Mouse (Mus musculus): ENCODE data around the gene Gab3. TPM values are rescaled to one million over a fixed set of nuclear protein-coding genes. Genes with fewer than 3 reads are reported as not detected.

The Gab3 gene
- polyA plus RNA-seq, 1 experiment: 0.04 TPM

DNA sequence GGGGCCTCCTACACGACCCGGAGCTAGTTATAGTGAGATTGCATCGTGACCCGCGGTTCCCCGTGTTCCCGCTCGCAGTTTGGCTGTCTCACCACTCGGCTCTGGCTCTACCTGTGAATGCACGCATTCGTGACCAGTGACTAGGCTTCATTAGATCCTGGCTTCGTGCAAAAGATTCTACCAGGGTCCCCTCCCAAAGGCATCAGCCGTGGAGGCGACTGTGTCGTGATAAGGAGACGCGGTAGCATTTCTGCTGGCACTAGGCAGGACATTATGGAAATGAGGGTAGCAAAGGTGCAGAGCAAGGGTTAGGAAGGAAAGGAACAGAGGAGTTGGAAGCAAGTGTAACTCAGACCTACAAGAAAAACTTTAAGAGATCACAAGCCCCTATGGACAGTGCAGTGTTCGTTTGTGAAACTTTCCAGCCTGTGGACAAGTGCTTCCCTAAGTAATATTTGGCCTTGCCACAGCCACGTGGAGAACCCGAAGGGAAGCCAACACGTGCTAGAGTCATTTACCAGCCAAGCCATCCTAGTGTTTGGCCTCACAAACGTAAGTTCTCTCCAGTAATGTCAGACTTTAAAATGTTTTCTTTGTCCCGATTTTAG is 11.0 kb upstream of the Gab3 start:
- TF ChIP-seq MYOG (IDR thresholded peaks at IDR 0.05; ENCODE audit: control insufficient read depth in 1 of 3, insufficient read depth in 1 of 3, insufficient read length in 2 of 3, low read depth in 2 of 3) (no peak), TCF12 (IDR thresholded peaks at IDR 0.05; ENCODE audit: insufficient read depth, poor library complexity, severe bottlenecking) (no peak), POLR2A (IDR thresholded peaks at IDR 0.05; ENCODE audit: insufficient read length, low read depth) (no peak), MAX (IDR thresholded peaks at IDR 0.05; ENCODE audit: low read depth) (no peak), REST (IDR thresholded peaks at IDR 0.05; ENCODE audit: insufficient read depth, insufficient read length) (no peak), POLR2AphosphoS2 (IDR thresholded peaks at IDR 0.05; ENCODE audit: insufficient read length, low read depth) (no peak), SRF (IDR thresholded peaks at IDR 0.05; ENCODE audit: control insufficient read depth, insufficient read length, low read depth) (no peak), MYOD1 (IDR thresholded peaks at IDR 0.05; ENCODE audit: control insufficient read depth in 1 of 3, insufficient read length in 2 of 3, low read depth in 2 of 3) (no peak), TCF3 (IDR thresholded peaks at IDR 0.05; ENCODE audit: insufficient read length, low read depth) (no peak)
- H3K27me3 ChIP-seq (ENCODE audit: control insufficient read depth, insufficient read depth, insufficient read length): no peaks in the 10 kb centered on the region
- peak overlapping the region; percentile 62 for H3K4me3 ChIP-seq
- no peak overlapping the region for H3ac ChIP-seq (ENCODE audit: control insufficient read depth, insufficient read length)
- H3K79me2 ChIP-seq (ENCODE audit: control insufficient read depth, insufficient read depth): peaks cover 20% of the 10 kb centered on the region
- peak overlapping the region; percentile 73 for H3K4me2 ChIP-seq (ENCODE audit: low read depth)
- peaks cover 7% of the 10 kb centered on the region for H3K36me3 ChIP-seq (ENCODE audit: control insufficient read depth, insufficient read depth)

- H3K36me3 ChIP-seq (ENCODE audit: control insufficient read depth, insufficient read depth): peaks cover under 1% of the 10 kb centered on the region
- peak within 1 kb of the TSS; percentile 73 for H3K4me2 ChIP-seq (ENCODE audit: low read depth)
- peaks cover 20% of the 10 kb centered on the region for H3K79me2 ChIP-seq (ENCODE audit: control insufficient read depth, insufficient read depth)
- TF ChIP-seq E2F4 (IDR thresholded peaks at IDR 0.05; ENCODE audit: insufficient read depth) (no peak), MAX (IDR thresholded peaks at IDR 0.05; ENCODE audit: low read depth) (no peak), SRF (IDR thresholded peaks at IDR 0.05; ENCODE audit: control insufficient read depth, insufficient read length, low read depth) (peak; percentile 19), MYOD1 (IDR thresholded peaks at IDR 0.05; ENCODE audit: control insufficient read depth in 1 of 3, insufficient read length in 2 of 3, low read depth in 2 of 3) (no peak), USF1 (IDR thresholded peaks at IDR 0.05; ENCODE audit: low read depth) (no peak), CEBPB (IDR thresholded peaks at IDR 0.05; ENCODE audit: insufficient read depth, poor library complexity, severe bottlenecking) (no peak), POLR2A (IDR thresholded peaks at IDR 0.05; ENCODE audit: insufficient read length, low read depth) (peak; percentile 66), REST (IDR thresholded peaks at IDR 0.05; ENCODE audit: insufficient read depth, insufficient read length) (no peak), POLR2AphosphoS2 (IDR thresholded peaks at IDR 0.05; ENCODE audit: insufficient read length, low read depth) (peak; percentile 47)
- H3ac ChIP-seq (ENCODE audit: control insufficient read depth, insufficient read length): no peak within 1 kb of the TSS
- H3K27me3 ChIP-seq (ENCODE audit: control insufficient read depth, insufficient read depth, insufficient read length): no peaks in the 10 kb centered on the region
- peak within 1 kb of the TSS; percentile 62 for H3K4me3 ChIP-seq
Observed at GRCm38 (mm10) chrX:75095369-75096162, 10.3 kb upstream of the Gab3 start, which contains the start of gene Dkc1. Gene Dkc1, plus strand, starts transcription at chrX:75095854.

- no peaks in the 10 kb centered on the region for H3K27me3 ChIP-seq (ENCODE audit: control insufficient read depth, insufficient read depth, insufficient read length)
- no peak overlapping the region for H3ac ChIP-seq (ENCODE audit: control insufficient read depth, insufficient read length)
- H3K4me3 ChIP-seq: no peak overlapping the region
- no peaks in the 10 kb centered on the region for H3K36me3 ChIP-seq (ENCODE audit: control insufficient read depth, insufficient read depth)
- no peak overlapping the region for H3K4me2 ChIP-seq (ENCODE audit: low read depth)
- TF ChIP-seq MYOG (IDR thresholded peaks at IDR 0.05; ENCODE audit: control insufficient read depth in 1 of 3, insufficient read depth in 1 of 3, insufficient read length in 2 of 3, low read depth in 2 of 3): no peak
- H3K79me2 ChIP-seq (ENCODE audit: control insufficient read depth, insufficient read depth): no peaks in the 10 kb centered on the region
Observed at GRCm38 (mm10) chrX:75085654-75086053, 396 bp upstream of the Gab3 start.

GRCm38 (mm10) chrX:75083982-75084773 is 1.1 kb downstream of the Gab3 start:
- no peak overlapping the region for H3K4me3 ChIP-seq
- H3K36me3 ChIP-seq (ENCODE audit: control insufficient read depth, insufficient read depth): no peaks in the 10 kb centered on the region
- H3ac ChIP-seq (ENCODE audit: control insufficient read depth, insufficient read length): no peak overlapping the region
- H3K79me2 ChIP-seq (ENCODE audit: control insufficient read depth, insufficient read depth): no peaks in the 10 kb centered on the region
- H3K4me2 ChIP-seq (ENCODE audit: low read depth): peak overlapping the region; percentile 59
- H3K27me3 ChIP-seq (ENCODE audit: control insufficient read depth, insufficient read depth, insufficient read length): no peaks in the 10 kb centered on the region
- TF ChIP-seq MYOG (IDR thresholded peaks at IDR 0.05; ENCODE audit: control insufficient read depth in 1 of 3, insufficient read depth in 1 of 3, insufficient read length in 2 of 3, low read depth in 2 of 3): no peak
- TF ChIP-seq REST (IDR thresholded peaks at IDR 0.05; ENCODE audit: insufficient read depth, insufficient read length): no peak
- no peak for TF ChIP-seq POLR2A (IDR thresholded peaks at IDR 0.05; ENCODE audit: insufficient read length, low read depth)
- TF ChIP-seq E2F4 (IDR thresholded peaks at IDR 0.05; ENCODE audit: insufficient read depth): no peak
- no peak for TF ChIP-seq POLR2AphosphoS2 (IDR thresholded peaks at IDR 0.05; ENCODE audit: insufficient read length, low read depth)
- TF ChIP-seq USF1 (IDR thresholded peaks at IDR 0.05; ENCODE audit: low read depth): no peak
- TF ChIP-seq MYOD1 (IDR thresholded peaks at IDR 0.05; ENCODE audit: control insufficient read depth in 1 of 3, insufficient read length in 2 of 3, low read depth in 2 of 3): no peak
- no peak for TF ChIP-seq CEBPB (IDR thresholded peaks at IDR 0.05; ENCODE audit: insufficient read depth, poor library complexity, severe bottlenecking)
- TF ChIP-seq TCF12 (IDR thresholded peaks at IDR 0.05; ENCODE audit: insufficient read depth, poor library complexity, severe bottlenecking): no peak
- no peak for TF ChIP-seq TCF3 (IDR thresholded peaks at IDR 0.05; ENCODE audit: insufficient read length, low read depth)
- no peak for TF ChIP-seq MAX (IDR thresholded peaks at IDR 0.05; ENCODE audit: low read depth)
- TF ChIP-seq SRF (IDR thresholded peaks at IDR 0.05; ENCODE audit: control insufficient read depth, insufficient read length, low read depth): no peak

Measured in myocyte (in vitro differentiated cells).